Mouse (Mus musculus) heart, adult 11 months (tissue): ENCODE measurements at regions not wholly inside any gene's neighbourhood (a gene's known extent, or its start where the extent isn't known, plus 50 kb on each side); places are given as distances from the start of the nearest gene placed in this dataset.

Source experiments
- DNase-seq: peaks from one replicate; pipeline ENCODE4 v3.0.0; 2022

GRCm38 (mm10) chr14:76964046-76964445 is 72.5 kb upstream of the Ccdc122 start:
- DNase-seq, result no peak

GRCm38 (mm10) chr14:76958875-76959274 is 77.7 kb upstream of the Ccdc122 start:
- DNase-seq, result no peak

GRCm38 (mm10) chr14:76957136-76957535 is 79.4 kb upstream of the Ccdc122 start:
- no peak for DNase-seq

GRCm38 (mm10) chr14:76953171-76953570 is 83.4 kb upstream of the Ccdc122 start:
- no peak for DNase-seq

GRCm38 (mm10) chr14:76951450-76951849 is 85.1 kb upstream of the Ccdc122 start:
- DNase-seq, result peak; percentile 98

- peak; percentile 93 for DNase-seq
Observed at GRCm38 (mm10) chr14:76949388-76949787, 87.2 kb upstream of the Ccdc122 start.

- DNase-seq, result peak; percentile 97
Observed at GRCm38 (mm10) chr14:76948948-76949347, 87.6 kb upstream of the Ccdc122 start.

- DNase-seq, result peak; percentile 92
Observed at GRCm38 (mm10) chr14:76948481-76948880, 88.1 kb upstream of the Ccdc122 start.

- peak; percentile 93 for DNase-seq
Observed at GRCm38 (mm10) chr14:76947148-76947547, 89.4 kb upstream of the Ccdc122 start.

- no peak for DNase-seq
Observed at GRCm38 (mm10) chr14:76945626-76946025, 90.9 kb upstream of the Ccdc122 start.

GRCm38 (mm10) chr14:76941474-76942212 is 94.9 kb upstream of the Ccdc122 start:
- peak; percentile 81 for DNase-seq

GRCm38 (mm10) chr14:76940507-76940906 is 96.1 kb upstream of the Ccdc122 start:
- DNase-seq, result no peak

- peak; percentile 61 for DNase-seq
Observed at GRCm38 (mm10) chr14:76936671-76937070, 99.9 kb upstream of the Ccdc122 start.

GRCm38 (mm10) chr14:76936051-76936450 is 100.5 kb upstream of the Ccdc122 start:
- peak; percentile 14 for DNase-seq

GRCm38 (mm10) chr14:76935453-76935852 is 101.1 kb upstream of the Ccdc122 start:
- DNase-seq, result peak; percentile 31

GRCm38 (mm10) chr14:76932890-76933289 is 103.7 kb upstream of the Ccdc122 start:
- no peak for DNase-seq

GRCm38 (mm10) chr14:76931398-76931797 is 105.2 kb upstream of the Ccdc122 start:
- DNase-seq, result peak; percentile 62

- peak; percentile 75 for DNase-seq
Observed at GRCm38 (mm10) chr14:76929562-76929961, 107.0 kb upstream of the Ccdc122 start.

- DNase-seq, result no peak
Observed at GRCm38 (mm10) chr14:76928706-76929105, 107.9 kb upstream of the Ccdc122 start.

- DNase-seq, result peak; percentile 46
Observed at GRCm38 (mm10) chr14:76927245-76927806, 109.2 kb upstream of the Ccdc122 start.

GRCm38 (mm10) chr14:76926416-76926815 is 110.2 kb upstream of the Ccdc122 start:
- DNase-seq, result peak; percentile 65

GRCm38 (mm10) chr14:76922399-76922939 is 114.1 kb upstream of the Ccdc122 start:
- DNase-seq, result peak; percentile 75

- peak; percentile 60 for DNase-seq
Observed at GRCm38 (mm10) chr14:76918091-76918490, 118.5 kb upstream of the Ccdc122 start.
